Mouse (Mus musculus) myocyte (in vitro differentiated cells): Measurements from ENCODE around the gene Prkg1. TPM values are rescaled to one million over a fixed set of nuclear protein-coding genes. Genes with fewer than 3 reads are reported as not detected.

Source experiments
- H3K27me3 ChIP-seq: one replicate; pipeline ENCODE4 v1.6.1; 2011; ENCODE audit not compliant: control insufficient read depth, insufficient read depth, insufficient read length
- H3K36me3 ChIP-seq: one replicate; pipeline ENCODE4 v1.6.1; 2011; ENCODE audit not compliant: control insufficient read depth, insufficient read depth
- H3K4me2 ChIP-seq: one replicate; pipeline ENCODE4 v1.6.1; 2011; ENCODE audit warnings: low read depth, control low read depth
- H3K4me3 ChIP-seq: one replicate; pipeline ENCODE4 v1.5.1; 2011; ENCODE audit warnings: mild to moderate bottlenecking, control low read depth, moderate library complexity
- H3K79me2 ChIP-seq: one replicate; pipeline ENCODE4 v1.6.1; 2011; ENCODE audit not compliant: control insufficient read depth, insufficient read depth
- H3ac ChIP-seq: one replicate; pipeline ENCODE4 v1.6.1; 2011; ENCODE audit not compliant: control insufficient read depth, insufficient read length
- CEBPB ChIP-seq: IDR thresholded peaks from 2 replicates; pipeline ENCODE4 v1.6.1; 2011; ENCODE audit warnings: mild to moderate bottlenecking, moderate library complexity; ENCODE audit not compliant: poor library complexity, insufficient read depth, severe bottlenecking
- E2F4 ChIP-seq: IDR thresholded peaks from one replicate; pipeline ENCODE4 v1.6.1; 2011; ENCODE audit warnings: mild to moderate bottlenecking, control low read depth, moderate library complexity; ENCODE audit not compliant: insufficient read depth
- MAX ChIP-seq: IDR thresholded peaks from one replicate; pipeline ENCODE4 v1.6.1; 2011; ENCODE audit warnings: low read depth, mild to moderate bottlenecking, control low read depth
- MYOD1 ChIP-seq, 3 experiments: IDR thresholded peaks; one replicate each; pipeline ENCODE4 v1.6.1; 2011; ENCODE audit warnings: control low read depth in 2 of 3, low read depth in 2 of 3, mild to moderate bottlenecking in 2 of 3, moderate library complexity in 1 of 3; ENCODE audit not compliant: insufficient read length in 2 of 3, control insufficient read depth in 1 of 3
- MYOG ChIP-seq, 3 experiments: IDR thresholded peaks; one replicate each; pipeline ENCODE4 v1.6.1; 2011; ENCODE audit warnings: control low read depth in 2 of 3, low read depth in 2 of 3, mild to moderate bottlenecking in 2 of 3; ENCODE audit not compliant: insufficient read length in 2 of 3, control insufficient read depth in 1 of 3, insufficient read depth in 1 of 3
- POLR2A ChIP-seq: IDR thresholded peaks from one replicate; pipeline ENCODE4 v1.6.1; 2011; ENCODE audit warnings: low read depth, mild to moderate bottlenecking, control low read depth, moderate library complexity; ENCODE audit not compliant: insufficient read length
- POLR2AphosphoS2 ChIP-seq: IDR thresholded peaks from one replicate; pipeline ENCODE4 v1.6.1; 2011; ENCODE audit warnings: low read depth, control low read depth; ENCODE audit not compliant: insufficient read length
- REST ChIP-seq: IDR thresholded peaks from one replicate; pipeline ENCODE4 v1.6.1; 2011; ENCODE audit warnings: mild to moderate bottlenecking, control low read depth, moderate library complexity; ENCODE audit not compliant: insufficient read depth, insufficient read length
- SRF ChIP-seq: IDR thresholded peaks from one replicate; pipeline ENCODE4 v1.6.1; 2011; ENCODE audit warnings: low read depth; ENCODE audit not compliant: control insufficient read depth, insufficient read length
- TCF12 ChIP-seq: IDR thresholded peaks from one replicate; pipeline ENCODE4 v1.6.1; 2011; ENCODE audit warnings: mild to moderate bottlenecking, control low read depth; ENCODE audit not compliant: poor library complexity, insufficient read depth, severe bottlenecking
- TCF3 ChIP-seq: IDR thresholded peaks from one replicate; pipeline ENCODE4 v1.6.1; 2011; ENCODE audit warnings: low read depth, control low read depth; ENCODE audit not compliant: insufficient read length
- USF1 ChIP-seq: IDR thresholded peaks from one replicate; pipeline ENCODE4 v1.6.1; 2011; ENCODE audit warnings: low read depth, mild to moderate bottlenecking, control low read depth, moderate library complexity
- polyA plus RNA-seq: library from polyadenylated mRNA; unstranded; fragments of >200 nt; fragmentation: generic; extraction: Trizol; gene quantifications from one replicate; pipeline ENCODE4 v1.2.1, GENCODE M21; 2012; ENCODE audit warnings: missing spikeins

The Prkg1 gene
- polyA plus RNA-seq, 1 experiment, result 1.7 TPM

DNA sequence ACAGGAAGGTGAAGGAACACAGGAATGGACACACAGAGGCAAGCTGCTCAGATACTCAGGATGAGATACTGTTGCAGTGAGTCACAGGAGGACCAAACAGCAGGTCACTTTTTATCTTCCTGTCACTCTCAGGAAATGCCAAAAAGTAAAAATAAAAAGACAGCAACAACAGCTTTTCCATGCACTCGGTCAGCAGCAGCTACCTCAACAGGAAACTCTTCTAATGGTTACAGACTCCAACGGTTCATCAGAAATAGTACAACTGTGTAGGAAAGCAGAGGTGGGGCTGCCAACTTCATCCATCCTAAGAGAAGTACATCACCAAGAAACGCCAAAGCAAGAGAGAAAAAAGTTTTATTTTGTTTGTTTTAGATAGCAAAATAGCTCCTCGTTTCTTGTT lies 234.9 kb downstream of the Prkg1 start:
- peak overlapping the region; percentile 12 for H3K4me2 ChIP-seq
- H3K36me3 ChIP-seq, result no peaks in the 10 kb centered on the region
- H3K27me3 ChIP-seq, result no peaks in the 10 kb centered on the region
- H3K4me3 ChIP-seq, result no peak overlapping the region
- H3ac ChIP-seq, result no peak overlapping the region
- no peaks in the 10 kb centered on the region for H3K79me2 ChIP-seq
- no peak for TF ChIP-seq MYOG (IDR thresholded peaks at IDR 0.05; ENCODE audit: control insufficient read depth in 1 of 3, insufficient read depth in 1 of 3, insufficient read length in 2 of 3, low read depth in 2 of 3)
- no peak for TF ChIP-seq E2F4
- no peak for TF ChIP-seq SRF
- TF ChIP-seq REST, result no peak
- TF ChIP-seq MYOD1 (IDR thresholded peaks at IDR 0.05; ENCODE audit: control insufficient read depth in 1 of 3, insufficient read length in 2 of 3, low read depth in 2 of 3), result no peak
- TF ChIP-seq POLR2A, result no peak
- no peak for TF ChIP-seq TCF3
- no peak for TF ChIP-seq POLR2AphosphoS2
- TF ChIP-seq TCF12, result no peak
- TF ChIP-seq USF1, result no peak
- TF ChIP-seq CEBPB, result no peak
- no peak for TF ChIP-seq MAX

DNA sequence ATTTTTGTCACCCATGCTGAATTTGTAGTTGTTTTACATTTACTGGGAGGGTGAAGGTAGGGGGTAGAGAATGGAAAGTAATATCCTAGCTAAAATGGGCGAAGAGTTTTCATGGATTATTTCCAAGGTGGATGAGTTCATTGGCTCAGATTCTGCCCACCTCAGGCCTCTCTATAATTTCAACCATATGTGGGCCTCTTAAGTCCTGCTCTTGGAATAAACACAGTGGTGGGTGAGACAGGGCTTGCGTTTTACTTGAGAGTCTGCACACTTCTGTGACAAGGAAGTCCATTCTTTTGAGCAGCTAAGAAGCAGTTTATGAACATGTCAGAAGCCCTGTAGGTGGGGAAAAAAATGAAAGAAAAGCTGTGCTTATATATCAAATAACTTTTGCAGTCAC lies 250.3 kb downstream of the Prkg1 start:
- Histone ChIP-seq H3K4me2 (no peak overlapping the region), H3K79me2 (no peaks in the 10 kb centered on the region), H3K36me3 (no peaks in the 10 kb centered on the region), H3K4me3 (no peak overlapping the region), H3ac (no peak overlapping the region), H3K27me3 (no peaks in the 10 kb centered on the region)
- TF ChIP-seq TCF12 (no peak), POLR2AphosphoS2 (no peak), MAX (no peak), SRF (no peak), MYOG (IDR thresholded peaks at IDR 0.05; ENCODE audit: control insufficient read depth in 1 of 3, insufficient read depth in 1 of 3, insufficient read length in 2 of 3, low read depth in 2 of 3) (no peak), USF1 (no peak), TCF3 (no peak)

DNA sequence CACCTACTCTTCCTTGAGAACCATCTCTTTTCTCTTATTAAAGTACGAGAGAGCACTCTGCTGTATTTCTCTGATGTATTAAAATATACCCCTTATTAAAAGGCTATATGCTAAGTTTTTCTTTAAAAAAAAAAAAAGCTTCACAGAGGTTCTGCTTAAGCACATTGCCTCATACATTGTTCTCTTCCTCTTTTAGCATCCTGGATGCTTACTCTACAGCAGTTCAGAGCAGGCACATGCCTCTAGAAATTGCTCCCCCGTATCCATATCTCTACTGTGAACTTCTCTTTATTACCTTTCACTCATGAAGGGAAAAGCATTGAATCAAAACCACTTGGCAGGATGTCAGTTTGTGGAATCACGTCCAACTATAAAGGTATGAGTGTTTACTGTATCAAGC lies 257.0 kb downstream of the Prkg1 start:
- no peak for TF ChIP-seq REST
- H3K4me2 ChIP-seq, result no peak overlapping the region
- no peaks in the 10 kb centered on the region for H3K79me2 ChIP-seq
- H3K27me3 ChIP-seq, result no peaks in the 10 kb centered on the region
- no peak overlapping the region for H3K4me3 ChIP-seq
- no peaks in the 10 kb centered on the region for H3K36me3 ChIP-seq
- H3ac ChIP-seq, result no peak overlapping the region

DNA sequence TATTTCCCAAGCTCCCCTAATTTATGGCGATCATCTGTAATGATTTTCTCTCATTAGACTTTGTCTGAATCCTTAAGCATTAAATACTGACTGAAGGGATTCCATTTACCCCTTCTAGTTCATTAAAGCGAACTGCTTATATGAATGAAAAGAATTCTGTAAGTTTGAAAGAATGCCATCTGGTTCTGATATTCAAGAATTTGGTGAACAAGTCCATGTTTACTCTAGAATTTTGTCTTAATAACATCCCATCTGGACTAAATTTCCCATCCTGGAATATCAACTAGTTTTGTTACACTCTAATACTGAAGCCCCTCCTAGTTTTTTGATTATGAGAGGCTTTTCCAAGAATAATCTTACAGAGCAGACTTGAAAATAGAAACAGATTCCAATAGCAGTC lies 258.5 kb downstream of the Prkg1 start:
- no peaks in the 10 kb centered on the region for H3K36me3 ChIP-seq
- H3K4me3 ChIP-seq, result no peak overlapping the region
- H3ac ChIP-seq, result no peak overlapping the region
- TF ChIP-seq MAX (no peak), SRF (no peak)
- H3K4me2 ChIP-seq, result no peak overlapping the region
- no peaks in the 10 kb centered on the region for H3K79me2 ChIP-seq
- H3K27me3 ChIP-seq, result no peaks in the 10 kb centered on the region

DNA sequence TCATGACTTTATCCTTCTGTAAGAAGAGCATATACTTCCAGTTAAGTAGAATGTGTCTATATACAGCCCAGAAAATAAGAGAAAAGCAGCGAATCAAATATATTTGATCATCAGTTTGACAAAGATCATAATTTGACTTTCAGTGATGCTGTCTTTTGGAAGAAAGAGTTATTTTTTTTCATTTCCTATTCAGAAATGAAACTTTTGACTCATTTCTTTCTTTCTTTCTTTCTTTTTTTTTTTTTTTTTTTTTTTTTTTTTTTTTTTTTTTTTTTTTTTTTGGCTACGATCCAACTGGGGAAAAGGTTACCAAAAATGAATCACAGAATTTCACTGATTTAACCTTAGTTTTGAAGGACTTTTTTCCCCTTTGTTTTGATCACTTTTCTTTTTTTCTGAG lies 259.8 kb downstream of the Prkg1 start:
- Histone ChIP-seq H3K4me2 (no peak overlapping the region), H3ac (no peak overlapping the region), H3K4me3 (no peak overlapping the region), H3K27me3 (no peaks in the 10 kb centered on the region), H3K79me2 (no peaks in the 10 kb centered on the region), H3K36me3 (no peaks in the 10 kb centered on the region)
- TF ChIP-seq USF1, result no peak
- TF ChIP-seq MYOD1 (IDR thresholded peaks at IDR 0.05; ENCODE audit: control insufficient read depth in 1 of 3, insufficient read length in 2 of 3, low read depth in 2 of 3), result no peak
- no peak for TF ChIP-seq CEBPB
- TF ChIP-seq TCF3, result no peak
- TF ChIP-seq POLR2AphosphoS2, result no peak
- no peak for TF ChIP-seq MAX
- TF ChIP-seq MYOG (IDR thresholded peaks at IDR 0.05; ENCODE audit: control insufficient read depth in 1 of 3, insufficient read depth in 1 of 3, insufficient read length in 2 of 3, low read depth in 2 of 3), result no peak
- TF ChIP-seq TCF12, result no peak
- no peak for TF ChIP-seq REST
- no peak for TF ChIP-seq SRF
- no peak for TF ChIP-seq E2F4
- TF ChIP-seq POLR2A, result no peak

DNA sequence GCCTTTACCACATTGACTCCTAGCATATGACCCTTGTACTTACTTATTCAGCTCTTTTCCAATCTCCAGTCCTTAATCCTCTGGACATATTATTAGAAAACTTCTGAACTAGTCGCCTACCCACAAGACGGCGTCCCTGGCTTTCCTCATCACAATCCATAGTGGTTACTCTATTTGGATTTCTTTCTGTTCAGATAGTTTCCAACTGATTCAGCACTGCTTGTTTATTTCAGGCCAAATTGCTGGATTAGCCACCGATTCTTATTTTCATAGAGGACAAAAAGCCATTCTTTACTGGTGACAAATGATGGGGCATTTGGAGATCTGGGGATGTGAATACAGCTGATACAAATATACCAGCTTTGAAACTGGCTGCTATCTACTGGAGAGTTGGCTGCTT lies 267.4 kb downstream of the Prkg1 start:
- Histone ChIP-seq H3K4me3 (no peak overlapping the region), H3ac (no peak overlapping the region), H3K27me3 (no peaks in the 10 kb centered on the region), H3K4me2 (no peak overlapping the region), H3K36me3 (no peaks in the 10 kb centered on the region), H3K79me2 (no peaks in the 10 kb centered on the region)
- TF ChIP-seq POLR2A, result no peak
- TF ChIP-seq POLR2AphosphoS2, result no peak
- no peak for TF ChIP-seq REST
- TF ChIP-seq MYOG (IDR thresholded peaks at IDR 0.05; ENCODE audit: control insufficient read depth in 1 of 3, insufficient read depth in 1 of 3, insufficient read length in 2 of 3, low read depth in 2 of 3), result no peak
